Mouse (Mus musculus) bone marrow, adult 2 months (tissue): ENCODE measurements at regions not wholly inside any gene's neighbourhood (a gene's known extent, or its start where the extent isn't known, plus 50 kb on each side); places are given as distances from the start of the nearest gene placed in this dataset.

Experiments used
- H3K27ac ChIP-seq: fragments of 200-500 bp; 2 replicates; pipeline ENCODE4 v1.5.1; 2012; ENCODE audit warnings: low read depth, mild to moderate bottlenecking, control low read depth, inconsistent platforms, low read length; ENCODE audit not compliant: control insufficient read depth, poor library complexity, insufficient read depth
- H3K4me1 ChIP-seq: fragments of 200-500 bp; 2 replicates; pipeline ENCODE4 v1.6.1; 2011; ENCODE audit warnings: low read length; ENCODE audit not compliant: control insufficient read depth, insufficient read depth
- H3K4me3 ChIP-seq: fragments of 200-500 bp; replicated peaks from 2 replicates; pipeline ENCODE3; 2011; ENCODE audit warnings: mild to moderate bottlenecking, low read depth, low read length, control low read depth; ENCODE audit not compliant: control insufficient read depth
- CTCF ChIP-seq: fragments of 200-500 bp; IDR thresholded peaks from 2 replicates; pipeline ENCODE4 v1.5.1; 2011; ENCODE audit warnings: low read length, control low read depth; ENCODE audit not compliant: control insufficient read depth, insufficient read depth
- POLR2A ChIP-seq: fragments of 200-500 bp; IDR thresholded peaks from 2 replicates; pipeline ENCODE4 v1.6.1; 2011; ENCODE audit warnings: low read depth, mild to moderate bottlenecking, control low read depth, low read length, borderline replicate concordance; ENCODE audit not compliant: control insufficient read depth
- WGBS: fragments of 180-500 bp; shearing (Covaris S2); methylation state at CpG from one replicate; pipeline ENCODE4 v1.1.7; 2018; 5-methylcytosine and 5-hydroxymethylcytosine counted together

- H3K27ac ChIP-seq: no peak overlapping the region
- no peak for TF ChIP-seq POLR2A
- TF ChIP-seq CTCF: no peak
- WGBS: 85% methylated on average over 5 of the region's 5 CpGs
- no peak overlapping the region for H3K4me3 ChIP-seq
- H3K4me1 ChIP-seq: no peaks in the 10 kb centered on the region
Observed at GRCm38 (mm10) chr1:88851931-88852330, 149.9 kb upstream of the Arl4c start.

DNA sequence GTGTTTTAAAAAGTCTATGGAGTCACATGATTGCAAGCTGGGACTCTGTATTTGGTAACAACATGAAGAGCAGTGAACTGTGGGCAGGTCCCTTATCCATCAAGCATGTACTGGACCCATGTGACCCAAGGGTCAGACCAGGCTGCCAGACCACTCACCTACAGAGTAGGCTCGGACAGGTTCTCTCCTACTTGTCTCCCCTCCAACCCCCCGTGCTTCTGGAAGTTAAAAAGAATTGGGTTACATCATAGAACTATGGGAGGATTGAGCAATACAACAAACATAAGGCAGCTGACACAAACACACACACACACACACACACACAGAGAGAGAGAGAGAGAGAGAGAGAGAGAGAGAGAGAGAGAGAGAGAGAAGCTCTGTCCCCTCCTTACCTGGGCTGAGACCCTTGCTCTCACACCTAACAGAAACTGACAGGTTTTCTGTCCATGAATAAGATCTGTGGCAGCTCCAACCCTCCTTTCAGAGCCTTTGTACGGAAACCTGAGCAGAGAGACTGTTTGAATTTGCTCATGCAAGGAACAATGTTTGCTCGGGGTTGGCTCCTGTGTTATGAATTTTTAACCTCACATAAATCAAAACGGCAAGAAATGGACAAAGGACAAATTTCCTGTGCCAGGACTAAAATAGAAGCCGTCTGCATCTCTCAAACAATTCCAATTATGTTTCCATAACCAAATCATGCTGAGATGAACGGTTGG, 159.0 kb upstream of the Arl4c start:
- Histone ChIP-seq H3K27ac (no peak overlapping the region), H3K4me3 (no peak overlapping the region), H3K4me1 (no peaks in the 10 kb centered on the region)
- TF ChIP-seq CTCF (no peak), POLR2A (no peak)
- WGBS: 54% methylated on average over 7 of the region's 7 CpGs

- H3K4me3 ChIP-seq: no peak overlapping the region
- no peaks in the 10 kb centered on the region for H3K4me1 ChIP-seq
- H3K27ac ChIP-seq: no peak overlapping the region
- TF ChIP-seq CTCF: no peak
- no peak for TF ChIP-seq POLR2A
- 81% methylated on average over 4 of the region's 4 CpGs for WGBS
Observed at GRCm38 (mm10) chr1:88861590-88861935, 159.5 kb upstream of the Arl4c start.

DNA sequence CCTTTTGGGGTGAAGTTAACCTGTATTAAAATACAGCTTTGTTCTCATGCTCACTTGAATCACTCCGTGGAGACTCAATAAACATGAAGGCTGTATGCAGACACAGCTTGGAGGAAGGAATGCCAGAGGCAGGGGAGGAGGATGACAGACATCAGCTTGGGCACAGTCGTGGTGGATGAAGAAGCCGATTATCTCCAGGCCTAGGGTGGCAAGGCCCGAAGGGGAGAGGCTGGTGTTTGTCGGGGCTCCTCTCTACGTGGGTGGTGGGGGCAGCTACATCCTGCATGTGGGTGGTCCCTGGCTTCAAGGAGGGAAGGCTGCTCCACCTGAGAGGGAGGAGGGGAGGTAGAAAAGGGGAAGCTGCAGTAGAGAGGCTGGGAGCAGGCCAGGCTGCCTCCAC, 163.4 kb upstream of the Arl4c start:
- H3K4me1 ChIP-seq: no peaks in the 10 kb centered on the region
- no peak overlapping the region for H3K4me3 ChIP-seq
- no peak for TF ChIP-seq POLR2A
- no peak for TF ChIP-seq CTCF
- 18% methylated on average over 6 of the region's 6 CpGs for WGBS
- H3K27ac ChIP-seq: no peak overlapping the region

DNA sequence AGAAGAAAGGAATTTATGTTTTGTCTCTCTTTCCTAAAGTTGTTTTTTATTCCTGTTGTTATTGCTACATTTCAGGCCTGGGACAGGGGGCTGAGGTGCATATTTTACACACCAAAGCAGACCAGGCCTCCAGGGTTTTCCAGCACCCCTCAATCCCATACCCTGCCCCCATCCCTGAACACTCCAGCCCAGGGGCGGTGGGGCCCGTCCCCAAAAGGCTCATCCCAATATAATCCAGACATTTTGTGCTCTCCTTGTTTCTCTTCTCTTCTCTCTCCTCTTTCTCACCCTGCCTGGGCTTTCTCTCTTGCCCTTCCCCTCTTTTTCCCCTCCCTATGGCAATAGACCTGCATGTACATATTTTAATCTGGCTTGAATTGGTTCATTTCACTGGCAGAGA, 164.6 kb upstream of the Arl4c start:
- 84% methylated on average over 2 of the region's 2 CpGs for WGBS
- no peak overlapping the region for H3K4me3 ChIP-seq
- H3K4me1 ChIP-seq: no peaks in the 10 kb centered on the region
- TF ChIP-seq POLR2A: no peak
- TF ChIP-seq CTCF: no peak
- H3K27ac ChIP-seq: no peak overlapping the region

DNA sequence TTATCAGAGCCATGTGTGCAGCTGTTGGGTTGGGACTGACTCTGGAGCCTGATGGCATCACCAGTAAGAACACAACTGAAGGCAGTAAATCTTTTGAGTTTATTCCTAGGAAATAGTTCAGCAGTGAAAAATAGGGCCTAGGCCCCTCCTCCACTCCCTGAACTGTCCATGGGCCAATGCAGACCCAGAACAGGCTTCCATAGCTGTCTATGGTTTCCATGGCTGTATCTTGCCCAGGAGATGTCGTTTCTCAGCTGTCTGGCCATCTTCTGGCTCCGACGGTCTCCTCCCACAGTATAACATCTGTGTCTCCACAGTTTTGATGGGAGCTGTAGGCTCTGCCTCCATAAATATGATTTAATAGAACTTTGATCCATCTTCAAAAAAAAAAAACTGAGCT, 165.1 kb upstream of the Arl4c start:
- H3K27ac ChIP-seq: no peak overlapping the region
- H3K4me1 ChIP-seq: no peaks in the 10 kb centered on the region
- TF ChIP-seq CTCF (no peak), POLR2A (no peak)
- no peak overlapping the region for H3K4me3 ChIP-seq
- WGBS: 78% methylated on average over 3 of the region's 3 CpGs

- Histone ChIP-seq H3K27ac (no peak overlapping the region), H3K4me1 (no peaks in the 10 kb centered on the region), H3K4me3 (no peak overlapping the region)
- 82% methylated on average over 4 of the region's 4 CpGs for WGBS
- TF ChIP-seq POLR2A: no peak
- no peak for TF ChIP-seq CTCF
Observed at GRCm38 (mm10) chr1:88869885-88870284, 167.9 kb upstream of the Arl4c start.

- TF ChIP-seq CTCF: no peak
- TF ChIP-seq POLR2A: no peak
- no peak overlapping the region for H3K4me3 ChIP-seq
- 82% methylated on average over 6 of the region's 6 CpGs for WGBS
- no peaks in the 10 kb centered on the region for H3K4me1 ChIP-seq
- H3K27ac ChIP-seq: no peak overlapping the region
Observed at GRCm38 (mm10) chr1:88875356-88875755, 173.3 kb upstream of the Arl4c start.

- no peaks in the 10 kb centered on the region for H3K4me1 ChIP-seq
- WGBS: 86% methylated on average over 11 of the region's 11 CpGs
- no peak overlapping the region for H3K27ac ChIP-seq
- no peak overlapping the region for H3K4me3 ChIP-seq
- TF ChIP-seq POLR2A (no peak), CTCF (no peak)
Observed at GRCm38 (mm10) chr1:88877441-88877840, 175.4 kb upstream of the Arl4c start.
